Mouse (Mus musculus): ENCODE results near the gene Dock1.

GRCm38 (mm10) chr7:135083421-135083820 lies 413.0 kb downstream of the Dock1 start:
- TF ChIP-seq CTCF (IDR thresholded peaks at IDR 0.05; ENCODE audit: low read depth, low read length) (no peak), POLR2A (IDR thresholded peaks at IDR 0.05; ENCODE audit: insufficient read depth, low read length) (no peak)
